Mouse (Mus musculus) spleen, adult 2 months (tissue): ENCODE measurements around the gene Adtrp.

ENCODE experiments used
- CTCF ChIP-seq: fragments of 200-500 bp; IDR thresholded peaks from 2 replicates; pipeline ENCODE4 v1.5.1; 2011; ENCODE audit warnings: mild to moderate bottlenecking, inconsistent platforms; ENCODE audit not compliant: insufficient read depth, insufficient read length, insufficient replicate concordance; ENCODE audit errors: extremely low read depth
- POLR2A ChIP-seq: fragments of 200-500 bp; IDR thresholded peaks from 2 replicates; pipeline ENCODE4 v1.6.1; 2011; ENCODE audit warnings: low read depth, low read length, inconsistent platforms

- TF ChIP-seq CTCF (no peak), POLR2A (no peak)
These were observed 94.4 kb downstream of the Adtrp start for GRCm38 (mm10) chr13:41753114-41753513.
